Mouse (Mus musculus) small intestine, adult 2 months (tissue): ENCODE results near the gene Ipo13.

Experiments
- CTCF ChIP-seq: fragments of 200-500 bp; IDR thresholded peaks from 2 replicates; pipeline ENCODE4 v1.5.1; 2012; ENCODE audit warnings: low read depth, mild to moderate bottlenecking, control low read depth, inconsistent platforms, low read length, moderate library complexity, mixed read lengths; ENCODE audit not compliant: insufficient replicate concordance, insufficient read length; ENCODE audit errors: extremely low read depth
- POLR2A ChIP-seq: fragments of 200-500 bp; IDR thresholded peaks from 2 replicates; pipeline ENCODE4 v1.6.1; 2012; ENCODE audit warnings: low read depth, mild to moderate bottlenecking, control low read depth, inconsistent platforms, low read length, moderate library complexity

GRCm38 (mm10) chr4:117852152-117852868 is 62.5 kb downstream of the Ipo13 start:
- TF ChIP-seq CTCF (no peak), POLR2A (no peak)
